Mouse (Mus musculus) megakaryocyte-erythroid progenitor cell, adult 5 weeks (primary cell): ENCODE results near the gene Prss12. TPM values are rescaled to one million over a fixed set of nuclear protein-coding genes. Genes with fewer than 3 reads are reported as not detected.

ENCODE experiments used
- polyA plus RNA-seq: library from polyadenylated mRNA; stranded (reverse); fragments of >175 nt; gene quantifications from 2 replicates; pipeline ENCODE4 v1.2.3, GENCODE M21; 2012

The Prss12 gene
- not detected in 2 replicates for polyA plus RNA-seq

GRCm38 (mm10) chr3:123446708-123447537, at the start of gene Prss12:
Prss12 (plus strand) TSS chr3:123446913.

Other genes with a start within 250 kb of the Prss12 start
- 0.91 and 0.99 TPM in 2 replicates for gene Synpo2, start 210.8 kb upstream of the Prss12 start, polyA plus RNA-seq
- 87.6 and 115 TPM in 2 replicates for gene Sec24d, start 179.5 kb upstream of the Prss12 start, polyA plus RNA-seq
- gene Mettl14, start 60.8 kb upstream of the Prss12 start, polyA plus RNA-seq = 10.6 and 11.3 TPM in 2 replicates
- gene Ndst3, start 243.9 kb downstream of the Prss12 start, polyA plus RNA-seq = not detected in 2 replicates